Mouse (Mus musculus): ENCODE measurements around the gene Cfap61.

DNA sequence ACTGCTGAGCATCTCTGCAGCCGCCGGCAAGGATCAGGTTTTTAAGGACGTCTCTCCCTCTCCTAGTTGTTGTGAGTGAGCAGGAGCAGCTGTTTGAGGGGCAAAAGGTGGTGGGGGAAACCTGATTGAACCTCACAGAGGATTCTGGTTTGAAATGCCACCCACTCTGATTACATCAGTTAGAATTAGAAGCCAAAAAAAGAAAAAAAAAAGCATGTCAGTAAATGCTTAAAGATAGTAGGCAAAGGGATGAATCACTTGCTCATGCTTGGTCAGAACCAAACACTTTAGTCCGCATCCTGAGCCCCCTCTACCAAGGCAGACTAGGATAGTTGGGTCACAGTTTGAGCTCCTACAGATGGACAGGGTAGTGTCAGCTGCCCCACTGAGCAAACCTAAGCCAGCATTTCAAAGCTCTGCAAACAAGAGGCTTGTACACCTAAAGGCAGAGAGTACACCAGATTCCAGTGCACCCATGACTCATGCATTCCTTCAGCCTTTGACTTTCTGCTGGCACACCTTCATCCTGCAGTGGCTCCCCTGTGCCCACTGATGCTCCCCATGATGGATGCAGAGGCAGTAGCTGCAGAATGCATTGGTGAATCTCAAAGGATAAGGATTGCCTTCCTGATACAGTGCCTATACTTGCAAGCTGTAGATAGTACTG is 312.0 kb downstream of the Cfap61 start:
- no peak for TF ChIP-seq CTCF (IDR thresholded peaks at IDR 0.05; ENCODE audit: extremely low read depth, insufficient read depth, low read length)
- no peak for TF ChIP-seq POLR2A (IDR thresholded peaks at IDR 0.05; ENCODE audit: extremely low read depth, insufficient read depth, low read length)
